Mouse (Mus musculus) thymus, adult 2 months (tissue): ENCODE measurements around the gene Dlgap1.

ENCODE experiments used
- CTCF ChIP-seq: fragments of 200-500 bp; IDR thresholded peaks from 2 replicates; pipeline ENCODE4 v1.5.1; 2012; ENCODE audit warnings: mild to moderate bottlenecking, control low read depth, low read length, moderate library complexity, borderline replicate concordance; ENCODE audit not compliant: control insufficient read depth, poor library complexity, insufficient read depth; ENCODE audit errors: extremely low read depth
- POLR2A ChIP-seq: fragments of 200-500 bp; IDR thresholded peaks from 2 replicates; pipeline ENCODE4 v1.6.1; 2012; ENCODE audit warnings: mild to moderate bottlenecking, low read length, control low read depth, moderate library complexity; ENCODE audit not compliant: control insufficient read depth, poor library complexity, insufficient read depth; ENCODE audit errors: extremely low read depth

DNA sequence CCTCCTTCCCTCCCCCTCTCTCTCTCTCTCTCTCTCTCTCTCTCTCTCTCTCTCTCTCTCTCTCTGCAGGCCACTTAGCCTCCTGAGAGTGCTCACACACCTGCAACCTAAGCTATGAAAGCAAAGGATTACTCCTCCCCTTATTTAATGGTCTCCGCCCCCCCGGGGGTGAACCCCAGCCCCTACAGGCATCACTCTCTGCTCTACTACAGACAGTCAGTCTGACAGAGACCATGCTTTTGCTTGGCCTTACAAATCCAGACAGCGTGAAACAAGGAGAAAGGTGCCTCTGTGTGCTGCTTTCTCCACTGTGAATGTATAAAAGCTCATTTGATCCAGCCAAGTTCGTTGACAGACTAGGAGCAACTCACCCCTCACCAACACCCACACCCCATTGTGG is 497.5 kb downstream of the Dlgap1 start:
- no peak for TF ChIP-seq CTCF
- TF ChIP-seq POLR2A: no peak
